Mouse (Mus musculus) limb, embryonic 14.5 days (tissue): Measurements from ENCODE around the gene Ubtd1. TPM values are rescaled to one million over a fixed set of nuclear protein-coding genes. Genes with fewer than 3 reads are reported as not detected.

Source experiments
- ATAC-seq: fragments of 200-750 bp; cut with Nextera tagmentation; 2 replicates; pipeline ENCODE4 v1.8.0; 2017; ENCODE audit warnings: low read depth, moderate number of reproducible peaks, moderate TSS enrichment; ENCODE audit not compliant: low FRiP score
- DNase-seq: peaks from one replicate; pipeline ENCODE4 v3.0.0-alpha.2; 2015; ENCODE audit warnings: low spot score
- H3K27ac ChIP-seq: fragments of 300-500 bp; sonication (generic); replicated peaks from 2 replicates; pipeline ENCODE4 v1.5.1; 2014; ENCODE audit warnings: low read depth, mild to moderate bottlenecking, low read length, moderate library complexity, mixed read lengths
- H3K27me3 ChIP-seq: fragments of 300-500 bp; sonication (generic); 2 replicates; pipeline ENCODE4 v1.6.1; 2014; ENCODE audit warnings: low read length, mixed read lengths; ENCODE audit not compliant: control insufficient read depth, insufficient read depth
- H3K36me3 ChIP-seq: fragments of 300-500 bp; sonication (generic); 2 replicates; pipeline ENCODE4 v1.6.1; 2014; ENCODE audit warnings: mild to moderate bottlenecking, low read length, moderate library complexity, mixed read lengths; ENCODE audit not compliant: control insufficient read depth, insufficient read depth
- H3K4me1 ChIP-seq: fragments of 300-500 bp; sonication (generic); 2 replicates; pipeline ENCODE4 v1.6.1; 2014; ENCODE audit warnings: antibody characterized with exemption, low read length, mixed read lengths; ENCODE audit not compliant: control insufficient read depth, insufficient read depth
- H3K4me2 ChIP-seq: fragments of 300-500 bp; sonication (generic); replicated peaks from 2 replicates; pipeline ENCODE4 v1.6.1; 2014; ENCODE audit warnings: low read depth, mild to moderate bottlenecking, low read length, moderate library complexity; ENCODE audit not compliant: severe bottlenecking
- H3K4me3 ChIP-seq: fragments of 300-500 bp; sonication (generic); replicated peaks from 2 replicates; pipeline ENCODE4 v1.5.1; 2014; ENCODE audit warnings: low read length
- H3K9ac ChIP-seq: fragments of 300-500 bp; sonication (generic); 2 replicates; pipeline ENCODE4 v1.6.1; 2014; ENCODE audit warnings: mild to moderate bottlenecking, low read depth, low read length, moderate library complexity; ENCODE audit not compliant: severe bottlenecking
- H3K9me3 ChIP-seq: fragments of 300-500 bp; sonication (generic); 2 replicates; pipeline ENCODE4 v1.6.1; 2016; ENCODE audit warnings: low read length; ENCODE audit not compliant: control insufficient read depth
- POLR2A ChIP-seq: fragments of 200-500 bp; IDR thresholded peaks from 2 replicates; pipeline ENCODE4 v1.8.0; 2012; ENCODE audit warnings: inconsistent platforms, mild to moderate bottlenecking, moderate library complexity, borderline replicate concordance; ENCODE audit not compliant: insufficient read depth, insufficient read length; ENCODE audit errors: extremely low read depth
- WGBS: fragments of 180-500 bp; shearing (Covaris S2); extraction: QIAGEN DNeasy Blood & Tissue Kit; methylation state at CpG from one replicate; pipeline ENCODE4 v1.1.7; 2014; 5-methylcytosine and 5-hydroxymethylcytosine counted together
- polyA plus RNA-seq, 2 experiments: library from polyadenylated mRNA; depleted of rRNA in 1 of 2; stranded (reverse) in 1 of 2; unstranded in 1 of 2; fragments of >200 nt; fragmentation: Nextera tagmentation in 1 of 2; extraction: Ambion mirVana in 1 of 2; gene quantifications; 2 replicates each; pipeline versions ENCODE4 v1.2.1 to v1.2.3; 2012 to 2014

The Ubtd1 gene
- polyA plus RNA-seq, 2 experiments = 19.4 to 38.9 TPM

GRCm38 (mm10) chr19:42061443-42061842, 79.9 kb downstream of the Ubtd1 start:
- no peaks in the 10 kb centered on the region for H3K27me3 ChIP-seq
- H3K4me1 ChIP-seq = no peaks in the 10 kb centered on the region
- DNase-seq (no peak), ATAC-seq (no peak)
- 82% methylated on average over 7 of the region's 7 CpGs for WGBS
- H3K9me3 ChIP-seq = no peaks in the 10 kb centered on the region
- H3K27ac ChIP-seq = no peak overlapping the region
- no peak overlapping the region for H3K4me3 ChIP-seq
- no peak overlapping the region for H3K4me2 ChIP-seq
- H3K9ac ChIP-seq = no peak overlapping the region
- TF ChIP-seq POLR2A = no peak
- H3K36me3 ChIP-seq = no peaks in the 10 kb centered on the region

DNA sequence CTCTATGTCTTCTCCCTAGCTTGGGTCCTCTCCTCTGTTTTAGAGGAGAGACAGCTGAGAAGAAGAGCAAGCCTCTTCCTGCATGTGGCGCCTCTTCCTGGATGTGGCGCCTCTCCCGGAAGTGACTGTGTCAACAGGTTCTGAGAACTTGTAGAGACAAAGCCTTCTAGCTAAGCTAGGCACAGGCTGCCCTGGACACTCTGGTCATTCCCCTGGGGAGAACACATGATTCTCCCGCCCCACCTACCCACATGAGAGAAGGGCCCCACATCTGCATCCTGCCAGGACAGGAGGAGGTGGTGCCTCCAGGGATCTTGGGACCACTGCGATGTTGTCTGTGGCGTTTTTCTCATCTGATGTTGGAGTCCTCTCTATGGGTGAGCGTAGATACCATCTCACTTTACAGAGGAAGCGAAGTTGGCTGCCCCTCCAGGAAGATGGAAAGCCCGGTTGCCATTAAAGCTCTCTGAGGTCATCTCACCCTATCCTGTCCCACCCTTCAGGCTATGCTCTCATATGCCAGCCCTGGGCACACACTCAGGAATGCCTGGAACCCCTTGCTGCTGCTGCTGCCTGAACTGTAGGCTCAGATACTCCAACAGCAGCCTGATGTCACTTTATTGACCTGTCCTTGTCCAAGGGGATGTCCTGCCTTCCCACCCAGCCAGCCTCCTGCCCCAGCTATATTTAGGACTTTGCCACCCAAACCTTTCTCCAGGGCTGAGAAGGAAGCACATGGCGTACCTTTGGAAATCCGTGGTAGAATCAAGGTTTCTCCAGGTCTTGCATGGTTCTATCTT, 87.1 kb downstream of the Ubtd1 start:
- 80% methylated on average over 11 of the region's 11 CpGs for WGBS

GRCm38 (mm10) chr19:42069241-42069525, 87.6 kb downstream of the Ubtd1 start:
- TF ChIP-seq POLR2A = no peak
- Histone ChIP-seq H3K9ac (no peak overlapping the region), H3K27ac (no peak overlapping the region), H3K4me2 (no peak overlapping the region), H3K4me3 (no peak overlapping the region), H3K9me3 (no peaks in the 10 kb centered on the region), H3K4me1 (no peaks in the 10 kb centered on the region), H3K27me3 (no peaks in the 10 kb centered on the region), H3K36me3 (no peaks in the 10 kb centered on the region)
- DNase-seq (no peak), ATAC-seq (no peak)
- 61% methylated on average over 6 of the region's 6 CpGs for WGBS

More for the DNA sequence above, 87.1 kb downstream of the Ubtd1 start:
- no peak for TF ChIP-seq POLR2A
- ATAC-seq (no peak), DNase-seq (no peak)
- Histone ChIP-seq H3K4me1 (no peaks in the 10 kb centered on the region), H3K36me3 (no peaks in the 10 kb centered on the region), H3K9ac (no peak overlapping the region), H3K9me3 (no peaks in the 10 kb centered on the region), H3K4me3 (no peak overlapping the region), H3K4me2 (no peak overlapping the region), H3K27me3 (no peaks in the 10 kb centered on the region), H3K27ac (no peak overlapping the region)

DNA sequence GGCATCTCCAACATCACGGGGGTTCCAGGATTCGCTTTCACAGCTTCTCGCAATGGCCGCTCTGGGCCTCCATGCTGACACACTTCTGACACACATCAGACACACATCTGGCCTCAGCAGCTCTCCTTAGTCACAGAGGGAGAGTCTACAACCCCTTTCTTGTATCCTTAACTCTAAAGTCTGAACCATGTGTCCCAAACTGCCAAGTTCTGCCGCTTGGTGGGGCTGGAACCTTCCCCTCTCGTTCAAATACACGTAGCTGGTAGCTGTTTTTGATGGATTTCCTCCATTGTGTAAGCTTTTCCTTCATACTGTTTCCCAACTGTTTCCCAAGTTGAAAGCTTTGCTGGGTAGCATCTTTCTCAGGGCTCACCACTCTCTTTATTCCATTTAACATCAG, 89.7 kb downstream of the Ubtd1 start:
- ATAC-seq (no peak), DNase-seq (no peak)
- peaks cover 14% of the 10 kb centered on the region; the same call in 1 of the 2 replicates for H3K36me3 ChIP-seq
- no peaks in the 10 kb centered on the region for H3K27me3 ChIP-seq
- no peaks in the 10 kb centered on the region for H3K4me1 ChIP-seq
- H3K9ac ChIP-seq = no peak overlapping the region
- no peak overlapping the region for H3K4me2 ChIP-seq
- no peak overlapping the region for H3K27ac ChIP-seq
- no peak for TF ChIP-seq POLR2A
- WGBS = 68% methylated on average over 7 of the region's 7 CpGs
- H3K4me3 ChIP-seq = no peak overlapping the region
- H3K9me3 ChIP-seq = no peaks in the 10 kb centered on the region

GRCm38 (mm10) chr19:42071886-42072608, 90.5 kb downstream of the Ubtd1 start:
- Histone ChIP-seq H3K27ac (no peak overlapping the region), H3K4me1 (no peaks in the 10 kb centered on the region), H3K9ac (no peak overlapping the region), H3K4me2 (no peak overlapping the region), H3K4me3 (no peak overlapping the region), H3K9me3 (no peaks in the 10 kb centered on the region), H3K27me3 (no peaks in the 10 kb centered on the region), H3K36me3 (peaks cover 14% of the 10 kb centered on the region; the same call in 1 of the 2 replicates)
- no peak for TF ChIP-seq POLR2A
- DNase-seq (no peak), ATAC-seq (no peak)
- WGBS = 81% methylated on average over 15 of the region's 15 CpGs
